Mouse (Mus musculus): ENCODE measurements at regions not wholly inside any gene's neighbourhood (a gene's known extent, or its start where the extent isn't known, plus 50 kb on each side); places are given as distances from the start of the nearest gene placed in this dataset.

DNA sequence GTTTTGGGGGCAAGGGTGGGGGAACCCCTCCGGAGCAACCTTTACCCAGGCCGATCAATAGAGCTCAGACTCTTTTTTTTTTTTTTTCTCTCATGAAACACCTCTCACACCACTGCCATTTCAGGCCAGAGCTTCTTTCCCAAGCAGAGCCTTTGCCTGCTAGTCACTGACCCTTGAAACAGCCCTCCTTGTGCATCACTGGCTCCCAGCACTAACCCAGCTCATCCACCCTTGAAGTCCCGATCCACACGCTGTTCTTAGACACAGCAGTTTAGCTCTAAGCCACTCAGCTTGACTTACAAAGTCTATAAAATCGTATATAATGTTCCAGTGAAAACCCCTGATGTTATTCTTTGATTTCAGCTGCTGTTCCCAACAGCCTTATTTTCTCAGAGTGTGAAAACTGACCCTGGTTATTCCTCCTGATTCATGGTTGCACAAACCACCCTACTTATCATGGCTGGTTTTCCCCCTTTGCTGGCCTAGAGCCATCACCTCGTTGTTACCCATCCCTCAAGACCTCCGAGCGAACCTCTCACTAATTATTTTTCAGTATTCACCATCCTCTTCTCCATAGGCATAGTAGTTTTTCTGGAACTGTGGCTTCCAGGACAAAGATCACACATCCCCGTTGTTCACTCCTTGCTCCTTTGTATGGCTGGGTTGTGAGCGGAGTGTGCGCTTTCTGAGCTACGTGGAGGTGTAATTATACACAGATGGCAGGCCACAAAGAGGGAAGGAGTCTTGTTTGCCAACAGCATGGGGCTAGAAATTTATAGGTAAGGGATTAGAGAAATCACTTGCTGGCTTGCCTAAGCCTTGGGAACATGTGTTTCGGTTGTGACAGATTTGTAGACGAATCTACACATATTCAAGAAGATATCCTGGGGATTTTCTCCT is 287.6 kb upstream of the Gm10131 start:
- no peaks in the 10 kb centered on the region for H3K27me3 ChIP-seq (ENCODE audit: control insufficient read depth in 1 of 2, insufficient read depth in 2 of 2, low read length in 2 of 2)
- no peak overlapping the region for H3K4me3 ChIP-seq (ENCODE audit: control insufficient read depth in 1 of 2, insufficient read depth in 1 of 2, low read depth in 2 of 2, low read length in 2 of 2)
- H3K9me3 ChIP-seq (replicated peaks; ENCODE audit: insufficient read depth, low read length): no peaks in the 10 kb centered on the region
- no peak overlapping the region for H3K27ac ChIP-seq (ENCODE audit: control insufficient read depth, low read depth, low read length)
- no peaks in the 10 kb centered on the region for H3K36me3 ChIP-seq (ENCODE audit: control insufficient read depth in 1 of 2, insufficient read depth in 2 of 2, low read length in 2 of 2)
- H3K79me2 ChIP-seq (ENCODE audit: control insufficient read depth, insufficient read depth, low read length, poor library complexity): no peaks in the 10 kb centered on the region
- H3K4me1 ChIP-seq (ENCODE audit: control insufficient read depth in 1 of 2, insufficient read depth in 2 of 2, low read length in 2 of 2): no peaks in the 10 kb centered on the region
- TF ChIP-seq MAFK (IDR thresholded peaks at IDR 0.05; ENCODE audit: borderline replicate concordance, low read depth, low read length): no peak
- TF ChIP-seq CHD2 (IDR thresholded peaks at IDR 0.05; ENCODE audit: low read length): no peak
- no peak for TF ChIP-seq POLR2A (IDR thresholded peaks at IDR 0.05; ENCODE audit: control insufficient read depth in 1 of 2, insufficient read depth in 1 of 2, low read depth in 1 of 2, low read length in 2 of 2, poor library complexity in 1 of 2)
- no peak for TF ChIP-seq TCF12 (IDR thresholded peaks at IDR 0.05; ENCODE audit: low read depth, low read length)
- TF ChIP-seq USF2 (IDR thresholded peaks at IDR 0.05; ENCODE audit: borderline replicate concordance in 1 of 2, insufficient read depth in 1 of 2, low read depth in 1 of 2, low read length in 2 of 2): no peak
- no peak for TF ChIP-seq MAX (IDR thresholded peaks at IDR 0.05; ENCODE audit: low read length)
- TF ChIP-seq NELFE (IDR thresholded peaks at IDR 0.05; ENCODE audit: low read depth, low read length): no peak
- no peak for TF ChIP-seq CHD1 (IDR thresholded peaks at IDR 0.05; ENCODE audit: low read depth, low read length)
- no peak for TF ChIP-seq UBTF (IDR thresholded peaks at IDR 0.05; ENCODE audit: borderline replicate concordance, insufficient read depth, low read depth, low read length)
- TF ChIP-seq BHLHE40 (IDR thresholded peaks at IDR 0.05; ENCODE audit: borderline replicate concordance, low read depth, low read length): no peak
- no peak for TF ChIP-seq KAT2A (conservative IDR thresholded peaks at IDR 0.05; ENCODE audit: low read depth, low read length)
- TF ChIP-seq USF1 (IDR thresholded peaks at IDR 0.05; ENCODE audit: low read depth, low read length): no peak
- no peak for TF ChIP-seq ZC3H11A (IDR thresholded peaks at IDR 0.05; ENCODE audit: low read depth, low read length)
- TF ChIP-seq CTCF (IDR thresholded peaks at IDR 0.05 in 2 of 3, conservative IDR thresholded peaks at IDR 0.05 in 1 of 3; ENCODE audit: control insufficient read depth in 1 of 3, insufficient read depth in 1 of 3, low read depth in 2 of 3, low read length in 3 of 3, poor library complexity in 1 of 3, severe bottlenecking in 1 of 3): no peak
- no peak for TF ChIP-seq ZKSCAN1 (IDR thresholded peaks at IDR 0.05; ENCODE audit: low read depth, low read length)
- no peak for TF ChIP-seq E2F4 (IDR thresholded peaks at IDR 0.05; ENCODE audit: borderline replicate concordance, low read depth, low read length)
- TF ChIP-seq POLR2AphosphoS2 (IDR thresholded peaks at IDR 0.05; ENCODE audit: low read length): no peak
- DNase-seq (ENCODE audit: low read depth, low spot score): no peak
- H3K9ac ChIP-seq (ENCODE audit: control insufficient read depth, low read depth, low read length, poor library complexity, severe bottlenecking): no peak overlapping the region

DNA sequence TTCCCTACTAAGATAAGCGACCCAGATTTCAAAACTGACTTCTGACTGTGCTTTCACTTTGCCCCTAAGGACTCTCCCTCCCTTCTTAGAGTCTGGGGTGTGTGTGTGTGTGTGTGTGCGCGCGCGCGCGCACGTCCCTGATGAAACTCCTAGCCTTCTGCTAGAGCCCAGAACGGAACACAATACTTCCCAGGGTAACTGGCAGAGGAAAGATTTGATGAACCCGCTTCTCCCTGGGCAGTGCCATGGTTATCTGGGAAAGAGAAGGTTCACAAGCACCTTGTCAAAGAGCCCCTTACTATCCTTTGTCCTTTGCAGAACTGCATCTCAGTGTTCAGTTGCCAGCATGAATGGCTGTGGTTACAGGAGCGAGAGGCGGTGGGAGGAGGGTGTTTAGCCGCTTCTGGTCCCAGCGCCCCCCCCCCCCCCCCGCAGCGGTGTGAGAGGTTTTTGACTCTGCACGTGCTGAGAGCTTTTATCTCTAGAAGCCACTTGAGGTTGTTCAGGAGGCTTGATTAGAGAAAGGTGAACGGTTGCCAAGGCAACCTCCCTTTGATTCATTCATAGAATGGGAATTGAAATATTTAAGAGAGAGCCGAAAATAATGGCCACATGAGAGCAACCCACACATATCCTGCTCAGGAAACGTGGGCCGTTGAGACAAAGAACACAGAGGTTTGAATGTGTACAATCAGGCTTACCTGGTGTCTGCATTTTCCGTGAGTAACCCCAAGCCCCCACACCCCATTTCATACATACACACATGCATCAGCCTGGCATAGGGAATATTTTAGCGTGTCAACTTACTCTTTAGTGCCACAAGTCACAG is 286.3 kb upstream of the Gm10131 start:
- Histone ChIP-seq H3K27ac (ENCODE audit: control insufficient read depth, low read depth, low read length) (no peak overlapping the region), H3K9me3 (replicated peaks; ENCODE audit: insufficient read depth, low read length) (no peaks in the 10 kb centered on the region), H3K27me3 (ENCODE audit: control insufficient read depth in 1 of 2, insufficient read depth in 2 of 2, low read length in 2 of 2) (no peaks in the 10 kb centered on the region), H3K9ac (ENCODE audit: control insufficient read depth, low read depth, low read length, poor library complexity, severe bottlenecking) (no peak overlapping the region), H3K4me1 (ENCODE audit: control insufficient read depth in 1 of 2, insufficient read depth in 2 of 2, low read length in 2 of 2) (no peaks in the 10 kb centered on the region), H3K79me2 (ENCODE audit: control insufficient read depth, insufficient read depth, low read length, poor library complexity) (no peaks in the 10 kb centered on the region), H3K4me3 (ENCODE audit: control insufficient read depth in 1 of 2, insufficient read depth in 1 of 2, low read depth in 2 of 2, low read length in 2 of 2) (no peak overlapping the region), H3K36me3 (ENCODE audit: control insufficient read depth in 1 of 2, insufficient read depth in 2 of 2, low read length in 2 of 2) (no peaks in the 10 kb centered on the region)
- TF ChIP-seq MAZ (IDR thresholded peaks at IDR 0.05; ENCODE audit: low read depth, low read length) (no peak), RCOR1 (IDR thresholded peaks at IDR 0.05; ENCODE audit: low read depth, low read length) (no peak), MAX (IDR thresholded peaks at IDR 0.05; ENCODE audit: low read length) (no peak), JUND (IDR thresholded peaks at IDR 0.05; ENCODE audit: low read depth, low read length) (no peak), TBP (IDR thresholded peaks at IDR 0.05; ENCODE audit: low read depth, low read length) (no peak), USF2 (IDR thresholded peaks at IDR 0.05; ENCODE audit: borderline replicate concordance in 1 of 2, insufficient read depth in 1 of 2, low read depth in 1 of 2, low read length in 2 of 2) (no peak), TAL1 (IDR thresholded peaks at IDR 0.05; ENCODE audit: low read length) (no peak), BHLHE40 (IDR thresholded peaks at IDR 0.05; ENCODE audit: borderline replicate concordance, low read depth, low read length) (no peak), POLR2AphosphoS5 (IDR thresholded peaks at IDR 0.05; ENCODE audit: borderline replicate concordance, low read depth, low read length) (no peak), MEF2A (IDR thresholded peaks at IDR 0.05; ENCODE audit: extremely low read depth, insufficient replicate concordance, low read depth, low read length, poor library complexity, severe bottlenecking) (no peak)
- no peak for DNase-seq (ENCODE audit: low read depth, low spot score)

Measured in MEL (cell line).